Mouse (Mus musculus): ENCODE measurements around the gene Mycl. TPM values are rescaled to one million over a fixed set of nuclear protein-coding genes. Genes with fewer than 3 reads are reported as not detected.
A peak's percentile ranks its signal among the peaks of the same experiment; 100 is the strongest.

The Mycl gene
- polyA plus RNA-seq, 1 experiment from 2014 or later = 46.3 TPM

DNA sequence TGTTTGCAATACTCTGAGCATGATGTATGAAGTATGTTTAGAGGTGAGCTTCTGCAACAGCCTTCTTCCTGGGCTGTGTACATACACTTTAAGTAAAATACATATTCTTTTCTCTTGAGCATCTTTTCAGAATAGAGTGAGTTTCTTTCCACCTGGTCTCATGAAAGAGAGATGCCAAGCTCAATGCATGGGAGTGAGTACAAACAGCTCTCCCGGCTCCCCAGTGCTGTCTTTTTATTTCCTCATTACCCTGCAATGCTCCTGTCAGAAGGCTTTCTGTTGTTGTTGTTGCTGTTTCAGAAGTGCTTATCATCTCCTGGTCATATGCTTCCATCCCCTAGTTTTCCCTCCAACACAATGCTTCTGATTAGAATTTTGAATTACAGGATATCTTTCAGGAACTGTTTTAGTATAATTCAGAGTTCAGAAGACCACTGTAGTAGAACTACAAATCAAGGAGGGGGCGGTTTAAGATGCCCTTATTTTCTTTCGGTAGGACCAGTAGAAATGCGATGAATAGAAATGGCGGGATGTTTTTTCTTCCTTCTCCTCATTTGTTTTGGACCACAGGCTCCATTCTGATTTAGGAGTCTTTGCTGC lies 18.0 kb downstream of the Mycl start:
- ATAC-seq (replicated peaks; ENCODE audit: insufficient number of reproducible peaks, low FRiP score, low TSS enrichment, low read depth) (no peak), DNase-seq (ENCODE audit: low spot score) (no peak)
- Histone ChIP-seq H3K27me3 (ENCODE audit: control insufficient read depth, insufficient read depth, low read length) (no peaks in the 10 kb centered on the region), H3K9me3 (replicated peaks; ENCODE audit: control insufficient read depth, low read length) (no peaks in the 10 kb centered on the region), H3K9ac (replicated peaks; ENCODE audit: low read length) (no peak overlapping the region), H3K4me2 (ENCODE audit: low read depth, low read length) (no peak overlapping the region), H3K27ac (replicated peaks; ENCODE audit: low read depth, low read length) (0 out of 2 replicates have a peak overlapping the region, but pooled peaks have one; percentile 35), H3K4me3 (ENCODE audit: low read depth, low read length) (no peak overlapping the region), H3K36me3 (replicated peaks; ENCODE audit: control insufficient read depth, insufficient read depth, low read depth, low read length) (no peaks in the 10 kb centered on the region), H3K4me1 (ENCODE audit: control insufficient read depth, insufficient read depth, low read length) (no peaks in the 10 kb centered on the region)
- WGBS = 54% methylated on average over 5 of the region's 5 CpGs

DNA sequence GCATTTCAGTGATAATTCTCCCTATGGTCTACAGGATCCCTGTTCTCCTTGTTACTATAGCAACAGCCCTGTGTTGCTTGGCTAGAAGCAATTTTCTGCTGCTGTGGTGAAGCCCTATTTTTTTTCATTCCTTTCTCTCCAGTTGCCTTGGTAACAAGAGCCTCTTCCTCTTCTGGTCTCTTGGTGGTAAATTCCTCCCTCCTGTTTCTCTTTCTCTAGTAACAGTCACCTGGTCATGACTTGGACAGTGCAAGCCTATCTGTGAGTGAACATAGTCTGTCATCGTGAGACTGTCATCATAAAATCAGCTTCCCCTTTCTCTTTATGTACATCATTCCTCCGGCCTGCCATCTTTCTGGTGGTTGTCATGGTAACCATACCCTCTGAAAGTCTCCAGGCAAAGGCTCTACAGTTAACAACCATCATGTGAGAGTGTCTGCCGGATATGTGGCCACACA lies 18.5 kb downstream of the Mycl start:
- peak; percentile 79 for DNase-seq (ENCODE audit: low spot score)
- no peak overlapping the region for H3K4me2 ChIP-seq (ENCODE audit: low read depth, low read length)
- H3K9me3 ChIP-seq (replicated peaks; ENCODE audit: control insufficient read depth, low read length) = no peaks in the 10 kb centered on the region
- H3K4me3 ChIP-seq (ENCODE audit: low read depth, low read length) = no peak overlapping the region
- 41% methylated on average over 3 of the region's 3 CpGs for WGBS
- 0 out of 2 replicates have a peak overlapping the region, but pooled peaks have one; percentile 36 for H3K27ac ChIP-seq (replicated peaks; ENCODE audit: low read depth, low read length)
- 0 out of 2 replicates have a peak, but pooled peaks have one; percentile 8 for ATAC-seq (replicated peaks; ENCODE audit: insufficient number of reproducible peaks, low FRiP score, low TSS enrichment, low read depth)
- no peaks in the 10 kb centered on the region for H3K4me1 ChIP-seq (ENCODE audit: control insufficient read depth, insufficient read depth, low read length)
- H3K36me3 ChIP-seq (replicated peaks; ENCODE audit: control insufficient read depth, insufficient read depth, low read depth, low read length) = no peaks in the 10 kb centered on the region
- H3K27me3 ChIP-seq (ENCODE audit: control insufficient read depth, insufficient read depth, low read length) = no peaks in the 10 kb centered on the region
- H3K9ac ChIP-seq (replicated peaks; ENCODE audit: low read length) = no peak overlapping the region

- no peak overlapping the region for H3K4me2 ChIP-seq (ENCODE audit: low read depth, low read length)
- no peaks in the 10 kb centered on the region for H3K4me1 ChIP-seq (ENCODE audit: control insufficient read depth, insufficient read depth, low read length)
- no peak for DNase-seq (ENCODE audit: low spot score)
- H3K9me3 ChIP-seq (replicated peaks; ENCODE audit: control insufficient read depth, low read length) = no peaks in the 10 kb centered on the region
- no peaks in the 10 kb centered on the region for H3K36me3 ChIP-seq (replicated peaks; ENCODE audit: control insufficient read depth, insufficient read depth, low read depth, low read length)
- H3K4me3 ChIP-seq (ENCODE audit: low read depth, low read length) = no peak overlapping the region
- 31% methylated on average over 7 of the region's 7 CpGs for WGBS
- ATAC-seq (replicated peaks; ENCODE audit: insufficient number of reproducible peaks, low FRiP score, low TSS enrichment, low read depth) = peak; percentile 17; the same call in 1 of the 2 replicates
- no peak overlapping the region for H3K27ac ChIP-seq (replicated peaks; ENCODE audit: low read depth, low read length)
- H3K27me3 ChIP-seq (ENCODE audit: control insufficient read depth, insufficient read depth, low read length) = no peaks in the 10 kb centered on the region
- H3K9ac ChIP-seq (replicated peaks; ENCODE audit: low read length) = no peak overlapping the region
These were observed 19.2 kb downstream of the Mycl start for GRCm38 (mm10) chr4:123014501-123015282.

- DNase-seq (ENCODE audit: low spot score) = peak; percentile 97
- ATAC-seq (replicated peaks; ENCODE audit: insufficient number of reproducible peaks, low FRiP score, low TSS enrichment, low read depth) = peak; percentile 88
- Histone ChIP-seq H3K27ac (replicated peaks; ENCODE audit: low read depth, low read length) (peak within 1 kb of the TSS; percentile 80), H3K4me2 (ENCODE audit: low read depth, low read length) (peak within 1 kb of the TSS; percentile 74), H3K4me3 (ENCODE audit: low read depth, low read length) (peak within 1 kb of the TSS; percentile 91), H3K27me3 (ENCODE audit: control insufficient read depth, insufficient read depth, low read length) (no peaks in the 10 kb centered on the region), H3K9ac (replicated peaks; ENCODE audit: low read length) (peak within 1 kb of the TSS; percentile 95), H3K4me1 (ENCODE audit: control insufficient read depth, insufficient read depth, low read length) (no peaks in the 10 kb centered on the region), H3K36me3 (replicated peaks; ENCODE audit: control insufficient read depth, insufficient read depth, low read depth, low read length) (no peaks in the 10 kb centered on the region; the same call in 1 of the 2 replicates), H3K9me3 (replicated peaks; ENCODE audit: control insufficient read depth, low read length) (no peaks in the 10 kb centered on the region)
- under 1% methylated on average over 34 of the region's 34 CpGs for WGBS
These were observed 21.1 kb downstream of the Mycl start, which contains the start of gene Trit1 for GRCm38 (mm10) chr4:123016451-123016957. Trit1 (plus strand) TSS chr4:123016597.

- H3K9ac ChIP-seq (replicated peaks; ENCODE audit: low read length) = no peak overlapping the region
- H3K36me3 ChIP-seq (replicated peaks; ENCODE audit: control insufficient read depth, insufficient read depth, low read depth, low read length) = no peaks in the 10 kb centered on the region; the same call in none of the 2 replicates
- H3K9me3 ChIP-seq (replicated peaks; ENCODE audit: control insufficient read depth, low read length) = no peaks in the 10 kb centered on the region
- no peak overlapping the region for H3K27ac ChIP-seq (replicated peaks; ENCODE audit: low read depth, low read length)
- WGBS = 97% methylated on average over 3 of the region's 3 CpGs
- ATAC-seq (replicated peaks; ENCODE audit: insufficient number of reproducible peaks, low FRiP score, low TSS enrichment, low read depth) (no peak), DNase-seq (ENCODE audit: low spot score) (no peak)
- H3K4me3 ChIP-seq (ENCODE audit: low read depth, low read length) = no peak overlapping the region
- no peak overlapping the region for H3K4me2 ChIP-seq (ENCODE audit: low read depth, low read length)
- H3K4me1 ChIP-seq (ENCODE audit: control insufficient read depth, insufficient read depth, low read length) = no peaks in the 10 kb centered on the region
- no peaks in the 10 kb centered on the region for H3K27me3 ChIP-seq (ENCODE audit: control insufficient read depth, insufficient read depth, low read length)
These were observed 26.1 kb downstream of the Mycl start for GRCm38 (mm10) chr4:123021591-123021990.

GRCm38 (mm10) chr4:123022896-123023295 lies 27.4 kb downstream of the Mycl start:
- H3K27ac ChIP-seq (replicated peaks; ENCODE audit: low read depth, low read length) = no peak overlapping the region
- ATAC-seq (replicated peaks; ENCODE audit: insufficient number of reproducible peaks, low FRiP score, low TSS enrichment, low read depth) (no peak), DNase-seq (ENCODE audit: low spot score) (no peak)
- no peak overlapping the region for H3K9ac ChIP-seq (replicated peaks; ENCODE audit: low read length)
- no peaks in the 10 kb centered on the region for H3K9me3 ChIP-seq (replicated peaks; ENCODE audit: control insufficient read depth, low read length)
- no peaks in the 10 kb centered on the region; the same call in none of the 2 replicates for H3K36me3 ChIP-seq (replicated peaks; ENCODE audit: control insufficient read depth, insufficient read depth, low read depth, low read length)
- H3K27me3 ChIP-seq (ENCODE audit: control insufficient read depth, insufficient read depth, low read length) = no peaks in the 10 kb centered on the region
- H3K4me1 ChIP-seq (ENCODE audit: control insufficient read depth, insufficient read depth, low read length) = no peaks in the 10 kb centered on the region
- H3K4me3 ChIP-seq (ENCODE audit: low read depth, low read length) = no peak overlapping the region
- no peak overlapping the region for H3K4me2 ChIP-seq (ENCODE audit: low read depth, low read length)
- WGBS = 88% methylated on average over 1 of the region's 1 CpGs

DNA sequence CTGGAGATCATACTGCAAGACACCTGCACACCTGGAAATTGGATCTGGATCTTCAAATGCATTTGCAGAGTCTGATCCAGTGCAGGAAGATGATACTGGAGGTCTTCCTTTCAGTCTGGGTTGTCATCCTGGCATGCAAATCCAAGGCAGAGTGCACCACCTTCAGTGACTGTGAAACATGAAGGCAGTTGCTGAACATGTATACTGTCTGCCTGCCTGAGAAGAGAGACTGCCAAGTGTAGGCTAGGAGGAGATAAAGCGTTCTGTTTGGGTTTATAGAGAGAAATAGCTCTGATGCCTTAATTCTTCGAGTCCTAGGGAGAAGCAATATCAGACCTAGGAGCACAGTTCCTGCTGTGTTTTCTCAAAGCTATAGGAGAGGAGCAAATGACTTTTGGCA lies 30.0 kb downstream of the Mycl start:
- H3K9ac ChIP-seq (replicated peaks; ENCODE audit: low read length) = no peak overlapping the region
- no peaks in the 10 kb centered on the region for H3K27me3 ChIP-seq (ENCODE audit: control insufficient read depth, insufficient read depth, low read length)
- no peak for DNase-seq (ENCODE audit: low spot score)
- H3K4me2 ChIP-seq (ENCODE audit: low read depth, low read length) = no peak overlapping the region
- H3K27ac ChIP-seq (replicated peaks; ENCODE audit: low read depth, low read length) = no peak overlapping the region
- no peak overlapping the region for H3K4me3 ChIP-seq (ENCODE audit: low read depth, low read length)
- H3K4me1 ChIP-seq (ENCODE audit: control insufficient read depth, insufficient read depth, low read length) = no peaks in the 10 kb centered on the region
- no peaks in the 10 kb centered on the region for H3K9me3 ChIP-seq (replicated peaks; ENCODE audit: control insufficient read depth, low read length)
- ATAC-seq (replicated peaks; ENCODE audit: insufficient number of reproducible peaks, low FRiP score, low TSS enrichment, low read depth) = no peak
- H3K36me3 ChIP-seq (replicated peaks; ENCODE audit: control insufficient read depth, insufficient read depth, low read depth, low read length) = no peaks in the 10 kb centered on the region; the same call in 1 of the 2 replicates
- 88% methylated on average over 2 of the region's 2 CpGs for WGBS

DNA sequence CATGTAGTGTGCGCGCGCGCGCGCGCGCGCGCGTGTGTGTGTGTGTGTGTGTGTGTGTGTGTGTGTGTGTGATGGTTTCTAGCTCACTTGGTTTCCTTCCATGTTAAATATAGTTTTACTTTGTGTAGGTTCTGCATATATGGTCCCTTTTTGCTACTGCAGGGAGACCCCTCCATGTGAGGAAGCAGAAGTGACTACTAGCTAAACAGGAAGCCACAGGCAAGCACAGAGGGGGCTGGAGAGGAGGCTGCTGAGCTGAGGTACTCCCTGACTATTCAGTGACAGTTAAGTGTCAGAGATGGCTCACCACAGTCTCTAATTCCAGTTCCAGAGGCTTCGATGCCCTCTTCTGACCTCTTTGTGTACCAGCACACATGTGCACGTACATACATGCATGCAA lies 30.7 kb downstream of the Mycl start:
- Histone ChIP-seq H3K27ac (replicated peaks; ENCODE audit: low read depth, low read length) (no peak overlapping the region), H3K4me1 (ENCODE audit: control insufficient read depth, insufficient read depth, low read length) (no peaks in the 10 kb centered on the region), H3K4me2 (ENCODE audit: low read depth, low read length) (no peak overlapping the region), H3K9me3 (replicated peaks; ENCODE audit: control insufficient read depth, low read length) (no peaks in the 10 kb centered on the region), H3K9ac (replicated peaks; ENCODE audit: low read length) (no peak overlapping the region), H3K27me3 (ENCODE audit: control insufficient read depth, insufficient read depth, low read length) (no peaks in the 10 kb centered on the region), H3K4me3 (ENCODE audit: low read depth, low read length) (no peak overlapping the region), H3K36me3 (replicated peaks; ENCODE audit: control insufficient read depth, insufficient read depth, low read depth, low read length) (no peaks in the 10 kb centered on the region; the same call in 1 of the 2 replicates)
- DNase-seq (ENCODE audit: low spot score) = no peak
- no peak for ATAC-seq (replicated peaks; ENCODE audit: insufficient number of reproducible peaks, low FRiP score, low TSS enrichment, low read depth)
- WGBS = 97% methylated on average over 13 of the region's 13 CpGs
